Mouse (Mus musculus) cerebellum, adult (tissue): Measurements from ENCODE around the gene Shroom3.
A peak's percentile ranks its signal among the peaks of the same experiment; 100 is the strongest.

Experiments
- ATAC-seq: cut with Nextera tagmentation; 2 replicates; pipeline ENCODE4 v1.9.2; 2017; ENCODE audit warnings: mild to moderate bottlenecking, moderate library complexity, mixed read lengths; ENCODE audit not compliant: insufficient number of reproducible peaks, low FRiP score, low TSS enrichment

The Shroom3 gene

GRCm38 (mm10) chr5:92953865-92954264 is 270.6 kb downstream of the Shroom3 start:
- ATAC-seq, result no peak

DNA sequence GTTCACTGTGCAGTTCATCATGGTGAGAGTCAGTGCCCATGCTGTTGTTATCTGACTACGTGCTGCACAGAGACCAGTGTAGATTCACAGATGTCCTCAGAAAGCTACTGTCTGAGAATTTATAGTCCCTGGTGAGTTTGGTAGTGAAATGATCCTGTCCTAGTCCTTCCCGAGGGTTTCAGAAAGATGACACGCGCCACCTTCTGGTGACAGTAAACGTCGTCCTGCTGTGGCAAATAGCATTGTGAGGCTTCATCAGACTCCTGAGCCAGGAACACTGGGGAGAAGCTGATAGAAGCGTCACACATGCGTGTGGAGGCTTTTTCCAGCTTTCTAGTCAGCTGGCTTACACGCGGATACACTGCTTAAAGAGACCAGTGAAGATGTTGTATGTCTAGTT is 271.1 kb downstream of the Shroom3 start:
- ATAC-seq, result peak; percentile 69

- ATAC-seq, result no peak
Measured at GRCm38 (mm10) chr5:92954827-92955475, 271.7 kb downstream of the Shroom3 start.

GRCm38 (mm10) chr5:92959287-92959686 is 276.1 kb downstream of the Shroom3 start:
- ATAC-seq, result no peak

- peak; percentile 59 for ATAC-seq
Measured at GRCm38 (mm10) chr5:92959708-92960107, 276.5 kb downstream of the Shroom3 start.

DNA sequence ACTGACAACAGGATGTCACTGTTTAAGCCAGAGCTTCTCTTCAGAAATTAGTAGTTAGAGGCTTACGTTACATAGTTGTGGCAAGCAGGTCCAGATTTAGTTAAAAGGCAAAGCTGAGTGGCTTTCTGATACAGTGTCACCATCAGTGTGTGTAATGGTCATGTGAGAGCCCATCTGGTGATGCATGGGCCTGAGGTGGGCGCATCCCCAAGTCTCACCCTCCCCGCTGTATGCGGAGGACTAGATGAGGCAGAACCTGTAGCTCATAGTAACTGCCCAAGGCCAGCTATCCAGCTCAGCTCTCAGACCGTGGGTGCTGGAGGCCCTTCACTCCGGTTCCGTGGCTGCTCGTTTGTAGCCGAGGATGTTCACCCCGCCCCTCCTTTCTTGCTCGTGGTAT is 278.1 kb downstream of the Shroom3 start:
- no peak for ATAC-seq

DNA sequence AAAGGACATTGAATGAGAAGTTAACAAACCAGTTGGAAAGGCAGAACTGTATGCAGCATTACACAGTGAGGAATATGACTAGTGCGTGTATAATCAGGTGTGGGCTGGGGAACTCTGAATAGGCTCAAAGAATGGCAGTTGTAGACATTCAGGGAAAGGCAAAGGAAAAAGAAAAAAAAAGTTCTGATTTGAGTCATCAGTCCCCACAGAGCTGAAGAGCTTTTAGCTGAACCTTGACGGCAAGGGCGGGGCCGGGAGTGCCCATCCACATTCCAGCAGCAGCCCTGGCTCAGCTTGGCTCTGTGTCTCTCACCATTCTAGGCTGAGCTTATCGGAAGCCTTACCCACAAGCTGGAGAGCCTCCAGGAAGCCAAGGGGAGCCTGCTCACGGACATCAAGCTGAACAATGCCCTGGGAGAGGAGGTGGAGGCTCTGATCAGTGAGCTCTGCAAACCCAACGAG is 278.6 kb downstream of the Shroom3 start:
- ATAC-seq, result no peak

DNA sequence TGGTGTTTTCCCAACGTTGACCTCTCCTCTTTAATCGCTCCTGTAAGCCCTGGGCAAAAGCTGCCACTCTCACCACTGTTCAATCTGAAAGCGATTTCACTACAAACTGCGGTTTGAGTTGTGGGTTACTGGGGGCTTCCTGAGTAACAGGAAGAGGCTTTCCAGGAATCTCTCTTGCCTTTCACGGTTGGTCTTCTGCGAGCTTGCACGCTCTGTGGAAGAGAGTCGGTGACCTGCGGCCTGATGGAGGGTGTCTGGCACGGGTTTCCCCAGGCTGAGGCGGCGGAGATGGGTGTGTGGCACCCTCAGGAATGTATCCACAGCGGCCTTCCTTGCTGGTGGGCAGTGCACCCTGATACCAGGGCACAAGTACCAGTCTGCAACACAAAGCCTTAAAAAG is 281.5 kb downstream of the Shroom3 start:
- no peak for ATAC-seq

DNA sequence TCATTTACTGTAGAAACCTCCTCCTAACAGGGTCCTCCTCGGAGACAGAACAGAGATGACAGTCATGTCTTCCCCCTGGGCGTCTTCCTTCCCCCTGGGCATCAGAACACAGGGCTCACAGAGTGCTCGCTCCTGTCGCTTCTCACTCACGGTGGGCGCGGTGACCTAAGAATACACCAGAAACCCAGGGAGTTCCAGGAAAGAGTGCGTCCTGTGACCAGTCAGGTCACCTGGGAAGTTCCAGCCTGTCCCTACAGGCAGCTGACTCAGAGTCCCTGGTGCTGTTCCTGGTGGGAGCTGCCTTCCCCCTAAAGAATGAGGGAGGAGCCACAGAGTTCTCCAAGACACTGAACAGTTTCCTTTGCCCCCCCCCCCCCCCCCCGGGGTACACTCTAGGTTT is 283.9 kb downstream of the Shroom3 start:
- no peak for ATAC-seq

- no peak for ATAC-seq
Measured at GRCm38 (mm10) chr5:92967906-92968305, 284.7 kb downstream of the Shroom3 start.

- ATAC-seq, result no peak
Measured at GRCm38 (mm10) chr5:92969443-92969842, 286.2 kb downstream of the Shroom3 start.

DNA sequence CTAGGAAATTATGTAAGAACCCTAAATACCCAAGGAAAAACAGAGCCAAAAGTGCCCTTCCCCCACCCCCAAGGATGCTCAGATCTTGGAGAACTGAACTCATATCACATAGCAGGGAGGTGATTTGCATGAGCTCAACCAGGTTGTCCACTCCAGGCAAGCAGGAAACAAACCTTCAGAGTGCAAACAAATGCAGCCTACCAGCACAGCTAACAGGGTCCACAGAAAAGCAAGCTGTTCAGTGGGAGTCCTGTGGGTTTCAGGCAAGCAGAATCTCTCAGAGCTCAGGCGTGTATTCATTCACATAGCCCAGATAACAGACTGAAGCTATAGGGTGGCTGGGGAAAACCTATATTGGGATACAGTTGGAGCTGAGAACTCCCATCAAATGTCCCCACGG is 286.7 kb downstream of the Shroom3 start:
- no peak for ATAC-seq

DNA sequence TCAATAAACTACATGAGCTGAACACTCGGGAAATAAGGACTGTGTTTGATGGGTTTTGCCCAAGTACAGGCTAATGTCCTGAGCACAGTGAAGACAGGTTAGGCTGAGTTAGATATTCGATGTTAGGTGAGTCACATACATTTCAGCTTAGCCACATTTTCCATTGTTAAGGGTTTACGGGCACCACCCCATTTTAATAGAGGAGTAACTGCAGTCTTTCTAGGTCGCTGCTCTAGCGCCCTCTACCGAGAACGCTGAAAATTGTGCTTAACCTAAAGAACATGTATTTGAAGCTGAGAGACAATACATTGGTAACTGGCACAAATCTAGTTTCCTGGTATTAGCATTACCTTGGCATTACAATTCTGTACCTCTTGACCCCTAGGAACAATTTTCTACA is 287.2 kb downstream of the Shroom3 start:
- ATAC-seq, result no peak

DNA sequence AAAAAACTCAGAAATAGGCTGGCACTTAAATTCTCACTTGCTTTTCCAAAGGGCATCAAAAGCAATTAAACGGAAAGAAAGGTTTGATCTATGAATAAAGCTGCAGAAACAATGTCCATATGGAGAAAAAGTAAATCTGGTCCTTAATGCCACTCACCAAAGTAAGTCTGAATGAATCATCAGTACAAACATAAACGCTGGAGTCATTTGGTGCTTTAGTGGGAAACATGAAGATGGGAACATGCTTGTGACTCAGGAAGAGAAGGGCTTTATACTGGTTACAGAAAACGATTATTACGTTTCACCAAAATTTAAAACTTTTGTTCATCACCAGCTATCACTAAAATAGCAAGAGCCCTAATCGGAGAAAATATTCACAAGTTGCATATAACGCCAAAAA is 297.2 kb downstream of the Shroom3 start:
- ATAC-seq, result no peak

- no peak for ATAC-seq
Measured at GRCm38 (mm10) chr5:92980862-92981261, 297.6 kb downstream of the Shroom3 start.

DNA sequence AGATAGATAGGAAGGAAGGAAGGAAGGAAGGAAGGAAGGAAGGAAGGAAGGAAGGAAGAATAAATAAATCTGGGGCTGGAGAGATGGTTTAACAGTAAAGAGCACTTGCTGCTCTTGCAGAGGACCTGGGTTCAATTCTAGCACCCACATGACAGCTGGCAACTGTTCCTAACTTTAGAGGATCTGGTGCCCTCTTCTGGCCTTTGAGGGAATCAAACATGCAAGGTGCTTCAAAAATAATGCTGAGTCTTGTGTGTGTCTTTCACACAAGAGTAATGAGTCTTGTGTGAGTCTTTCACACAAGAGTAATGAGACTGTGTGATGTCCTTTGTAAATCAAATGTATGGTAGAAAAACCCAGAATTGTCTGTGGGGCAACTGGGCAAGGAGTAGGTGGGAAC is 299.4 kb downstream of the Shroom3 start:
- ATAC-seq, result no peak

GRCm38 (mm10) chr5:92983942-92984341 is 300.7 kb downstream of the Shroom3 start:
- ATAC-seq, result no peak

DNA sequence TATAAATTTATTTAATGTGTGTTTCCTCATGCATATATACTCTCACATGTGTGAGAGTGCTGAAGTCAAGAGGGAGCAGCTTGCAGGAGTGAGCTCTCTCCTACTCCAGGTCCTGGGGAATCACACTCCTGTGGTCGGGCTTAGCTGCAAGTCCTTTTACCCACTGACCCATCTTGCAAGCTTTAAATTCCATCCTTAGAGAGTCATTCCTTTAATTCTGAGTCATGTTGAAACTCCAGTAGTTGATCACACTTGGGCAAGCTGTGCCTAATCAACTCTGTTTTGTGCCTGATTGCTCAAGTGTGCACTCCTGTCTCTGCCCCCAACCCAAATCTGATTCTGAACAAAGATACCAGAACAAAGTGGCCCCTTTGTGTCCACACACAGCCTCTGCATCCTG is 301.5 kb downstream of the Shroom3 start:
- no peak for ATAC-seq

DNA sequence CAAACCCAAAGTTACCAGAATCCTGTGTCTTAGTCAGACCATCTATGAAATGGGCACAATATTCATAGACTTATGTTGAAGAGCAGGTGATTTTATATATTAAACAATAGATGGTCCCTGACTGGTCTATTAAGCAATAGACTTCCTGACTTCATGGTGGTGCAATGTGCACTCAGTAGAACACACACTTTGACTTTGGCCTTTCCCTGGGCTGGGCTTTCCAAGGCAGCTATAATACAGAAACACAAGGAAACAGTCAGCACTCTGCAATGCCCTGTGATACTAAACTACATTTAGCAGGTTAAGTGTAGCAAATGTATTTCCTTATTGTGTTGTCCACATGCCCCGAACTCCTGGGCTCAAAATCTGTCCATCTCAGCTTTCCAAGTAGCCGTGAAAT is 302.2 kb downstream of the Shroom3 start:
- no peak for ATAC-seq

GRCm38 (mm10) chr5:92986651-92987610 is 303.7 kb downstream of the Shroom3 start:
- no peak for ATAC-seq

GRCm38 (mm10) chr5:92987891-92988768 is 304.9 kb downstream of the Shroom3 start:
- ATAC-seq, result no peak
